In the genomic region with DNA sequence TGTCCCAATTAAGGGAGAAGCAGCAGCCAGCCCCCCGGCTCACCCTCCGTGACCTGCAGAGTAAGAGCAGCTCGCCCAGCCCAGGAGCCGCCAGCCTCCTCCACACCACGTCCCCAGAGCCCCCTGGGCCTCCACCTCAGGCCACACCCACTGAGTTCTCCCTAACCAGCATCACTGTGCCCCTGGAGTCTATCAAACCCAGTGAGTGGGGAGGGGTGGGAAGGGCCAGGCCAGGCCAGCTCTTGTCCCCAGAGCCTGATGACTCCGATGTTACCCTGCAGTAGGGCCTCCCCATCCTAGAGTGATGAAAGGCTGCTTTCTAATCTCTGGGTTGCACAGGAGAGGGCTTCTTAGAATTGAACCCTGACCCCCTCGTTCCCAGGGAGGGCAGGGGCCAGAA, we compare ENCODE assay signal across 24 mouse cellular contexts. TPM values are rescaled to one million over a fixed set of nuclear protein-coding genes. Genes with fewer than 3 reads are reported as not detected.
A peak's percentile ranks its signal among the peaks of the same experiment; 100 is the strongest.
DNase-seq lines count a peak whose midpoint lies in the region; ATAC-seq lines count a peak whose summit lies in the region.
"Had no signal": no experiment of that assay in that cellular context is flagged by ENCODE, and none has a peak within 500 bp of the region (broad histone marks: within the 10 kb centered on the region; RNA-seq: fewer than 3 reads in every experiment).

No protein-coding gene starts in this region.

- intact Hi-C loops in heart, postnatal 36 days (cut with DNase I) = no loop called here

- peaks cover 85% of the 10 kb centered on the region for H3K4me1 ChIP-seq in heart, embryonic 13.5 days
- peaks cover 53% of the 10 kb centered on the region for H3K4me1 ChIP-seq in kidney, embryonic 14.5 days (ENCODE audit: control insufficient read depth, insufficient read depth, low read length)
- H3K4me1 ChIP-seq in midbrain, embryonic 10.5 days = peaks cover 55% of the 10 kb centered on the region
- H3K4me1 ChIP-seq in midbrain, embryonic 15.5 days = no peaks in the 10 kb centered on the region
- H3K4me1 ChIP-seq in liver, embryonic 13.5 days (replicated peaks) = peaks cover 92% of the 10 kb centered on the region
- H3K4me1 ChIP-seq: forebrain, embryonic 13.5 days had no signal

- peak; percentile 21; the same call in 1 of the 2 replicates for ATAC-seq in heart, embryonic 13.5 days (ENCODE audit: extremely low read depth, insufficient number of reproducible peaks, low FRiP score, low TSS enrichment)
- peak; percentile 32; the same call in 1 of the 2 replicates for ATAC-seq in kidney, embryonic 14.5 days (ENCODE audit: low FRiP score, low TSS enrichment)
- no peak for ATAC-seq in midbrain, embryonic 15.5 days (replicated peaks)
- ATAC-seq in liver, embryonic 13.5 days (ENCODE audit: low read depth) = peak; percentile 25
- ATAC-seq: forebrain, embryonic 13.5 days; hindbrain, embryonic 16.5 days; lung, postnatal 0 days had no signal

- H3K36me3 ChIP-seq in heart, embryonic 13.5 days = peaks cover 79% of the 10 kb centered on the region
- H3K36me3 ChIP-seq in kidney, embryonic 14.5 days (ENCODE audit: control insufficient read depth, insufficient read depth, low read length) = peaks cover 52% of the 10 kb centered on the region
- peaks cover 77% of the 10 kb centered on the region for H3K36me3 ChIP-seq in midbrain, embryonic 10.5 days
- peaks cover 12% of the 10 kb centered on the region for H3K36me3 ChIP-seq in midbrain, embryonic 15.5 days (replicated peaks)
- H3K36me3 ChIP-seq in liver, embryonic 13.5 days = peaks cover 64% of the 10 kb centered on the region

- H3K4me3 ChIP-seq in heart, embryonic 13.5 days = no peak overlapping the region
- no peak overlapping the region for H3K4me3 ChIP-seq in kidney, embryonic 14.5 days (ENCODE audit: low read length)
- no peak overlapping the region for H3K4me3 ChIP-seq in midbrain, embryonic 10.5 days
- no peak overlapping the region for H3K4me3 ChIP-seq in midbrain, embryonic 15.5 days
- H3K4me3 ChIP-seq in liver, embryonic 13.5 days (replicated peaks) = no peak overlapping the region
- H3K4me3 ChIP-seq: erythroblast, embryonic 14.5 days; forebrain, embryonic 13.5 days; limb, embryonic 15.5 days; midbrain, embryonic 12.5 days; neural tube, embryonic 12.5 days had no signal

- H3K9me3 ChIP-seq in heart, embryonic 13.5 days = no peaks in the 10 kb centered on the region
- H3K9me3 ChIP-seq in kidney, embryonic 14.5 days (ENCODE audit: control insufficient read depth, low read length) = no peaks in the 10 kb centered on the region
- no peaks in the 10 kb centered on the region for H3K9me3 ChIP-seq in midbrain, embryonic 10.5 days (replicated peaks)
- no peaks in the 10 kb centered on the region for H3K9me3 ChIP-seq in midbrain, embryonic 15.5 days
- H3K9me3 ChIP-seq in liver, embryonic 13.5 days (replicated peaks) = no peaks in the 10 kb centered on the region
- H3K9me3 ChIP-seq: forebrain, embryonic 13.5 days; limb, embryonic 15.5 days; midbrain, embryonic 12.5 days; neural tube, embryonic 12.5 days had no signal

- peak overlapping the region; percentile 29 for H3K27ac ChIP-seq in heart, embryonic 13.5 days (replicated peaks)
- H3K27ac ChIP-seq in kidney, embryonic 14.5 days (ENCODE audit: low read depth, low read length) = no peak overlapping the region; the same call in 1 of the 2 replicates
- peak overlapping the region; percentile 42; the same call in 1 of the 2 replicates for H3K27ac ChIP-seq in midbrain, embryonic 10.5 days (replicated peaks)
- H3K27ac ChIP-seq in midbrain, embryonic 15.5 days = no peak overlapping the region
- peak overlapping the region; percentile 89 for H3K27ac ChIP-seq in liver, embryonic 13.5 days
- H3K27ac ChIP-seq: forebrain, embryonic 13.5 days; limb, embryonic 15.5 days; midbrain, embryonic 12.5 days; neural tube, embryonic 12.5 days had no signal

- peak overlapping the region; percentile 58 for H3K9ac ChIP-seq in heart, embryonic 13.5 days
- H3K9ac ChIP-seq in kidney, embryonic 14.5 days (ENCODE audit: low read depth, low read length) = peak overlapping the region; percentile 34; the same call in 1 of the 2 replicates
- H3K9ac ChIP-seq in midbrain, embryonic 15.5 days = no peak overlapping the region
- peak overlapping the region; percentile 31; the same call in 1 of the 2 replicates for H3K9ac ChIP-seq in liver, embryonic 13.5 days
- H3K9ac ChIP-seq: forebrain, embryonic 13.5 days; limb, embryonic 15.5 days; midbrain, embryonic 12.5 days; neural tube, embryonic 12.5 days had no signal

- H3K4me2 ChIP-seq in heart, embryonic 13.5 days = peak overlapping the region; percentile 11
- H3K4me2 ChIP-seq in kidney, embryonic 14.5 days (replicated peaks; ENCODE audit: low read depth, low read length) = no peak overlapping the region
- H3K4me2 ChIP-seq in midbrain, embryonic 15.5 days = no peak overlapping the region
- 0 out of 2 replicates have a peak overlapping the region, but pooled peaks have one; percentile 1 for H3K4me2 ChIP-seq in liver, embryonic 13.5 days
- H3K4me2 ChIP-seq: forebrain, embryonic 13.5 days; limb, embryonic 15.5 days; midbrain, embryonic 12.5 days; neural tube, embryonic 12.5 days had no signal

- 23% methylated on average over 7 of the region's 7 CpGs for WGBS in heart, embryonic 13.5 days
- WGBS in kidney, embryonic 14.5 days = 31% methylated on average over 7 of the region's 7 CpGs
- WGBS in midbrain, embryonic 10.5 days = 71% methylated on average over 7 of the region's 7 CpGs
- WGBS in midbrain, embryonic 15.5 days = 72% methylated on average over 7 of the region's 7 CpGs
- WGBS in liver, embryonic 13.5 days (ENCODE audit: insufficient replicate concordance) = 38% methylated on average over 7 of the region's 7 CpGs

- no peak for DNase-seq in heart, postnatal 36 days
- DNase-seq in kidney, postnatal 10 days = no peak
- no peak for DNase-seq in midbrain, embryonic 10.5 days (ENCODE audit: low spot score)
- no peak for DNase-seq in liver, embryonic 13.5 days
- no peak for DNase-seq in right cerebral cortex, adult 2 months (ENCODE audit: low spot score in 2 of 2)
- DNase-seq: adrenal gland, postnatal 36 days; cerebellum, adult 18-20 months; cerebellum, postnatal 36 days; gastrocnemius, postnatal 14 days; kidney, adult 2 months; layer of hippocampus, postnatal 36 days; thymus, postnatal 36 days had no signal

- no peaks in the 10 kb centered on the region for H3K27me3 ChIP-seq in heart, embryonic 13.5 days (replicated peaks)
- no peaks in the 10 kb centered on the region for H3K27me3 ChIP-seq in kidney, embryonic 14.5 days (ENCODE audit: control insufficient read depth, insufficient read depth, low read length)
- H3K27me3 ChIP-seq in midbrain, embryonic 10.5 days (ENCODE audit: low read depth, poor library complexity, severe bottlenecking) = no peaks in the 10 kb centered on the region; the same call in 1 of the 2 replicates
- no peaks in the 10 kb centered on the region for H3K27me3 ChIP-seq in midbrain, embryonic 15.5 days (replicated peaks)
- no peaks in the 10 kb centered on the region for H3K27me3 ChIP-seq in liver, embryonic 13.5 days
- H3K27me3 ChIP-seq: CH12.LX; forebrain, embryonic 13.5 days; limb, embryonic 15.5 days; midbrain, embryonic 12.5 days; neural tube, embryonic 12.5 days had no signal

RNA-seq across cellular contexts. Expression of a gene that starts 7.0 kb away (rescaled TPM):
- polyA plus RNA-seq in heart, embryonic 13.5 days (2015; fragmentation: Nextera tagmentation; extraction: Ambion mirVana) = 0.20 and 0.31 TPM in 2 replicates
- total RNA-seq in heart, postnatal 36 days (2021) = not detected
- 0.19 and 0.59 TPM in 2 replicates for polyA plus RNA-seq in kidney, embryonic 14.5 days (2014; fragmentation: Nextera tagmentation; extraction: Ambion mirVana)
- polyA plus RNA-seq in midbrain, embryonic 10.5 days (2016; fragmentation: Nextera tagmentation; extraction: Ambion mirVana) = 0.12 TPM in 1 of 2 replicates, not detected in the other
- polyA plus RNA-seq in midbrain, embryonic 15.5 days (2015; fragmentation: Nextera tagmentation; extraction: Ambion mirVana) = not detected in 2 replicates
- 0.15 and 0.16 TPM in 2 replicates for polyA plus RNA-seq in liver, embryonic 13.5 days (2015; fragmentation: Nextera tagmentation; extraction: Ambion mirVana)
- total RNA-seq: adrenal gland, postnatal 36 days; gastrocnemius, postnatal 14 days had no signal
- polyA plus RNA-seq: hindbrain, embryonic 16.5 days; kidney, adult 2 months; testis, adult 2 months had no signal

RNA-seq across cellular contexts. Expression of a gene that starts 7.1 kb away (rescaled TPM):
- polyA plus RNA-seq in heart, embryonic 13.5 days (2015; fragmentation: Nextera tagmentation; extraction: Ambion mirVana) = 18.8 and 19.5 TPM in 2 replicates
- total RNA-seq in heart, postnatal 36 days (2021) = 1 to 10 TPM; 5.8 to 6.5 TPM
- polyA plus RNA-seq in kidney, embryonic 14.5 days (2014; fragmentation: Nextera tagmentation; extraction: Ambion mirVana) = 32.7 and 38.5 TPM in 2 replicates
- polyA plus RNA-seq in midbrain, embryonic 10.5 days (2016; fragmentation: Nextera tagmentation; extraction: Ambion mirVana) = 16.5 and 18.7 TPM in 2 replicates
- 3.6 and 4.2 TPM in 2 replicates for polyA plus RNA-seq in midbrain, embryonic 15.5 days (2015; fragmentation: Nextera tagmentation; extraction: Ambion mirVana)
- 17.7 and 22.2 TPM in 2 replicates for polyA plus RNA-seq in liver, embryonic 13.5 days (2015; fragmentation: Nextera tagmentation; extraction: Ambion mirVana)

RNA-seq across cellular contexts. Expression of a gene that starts 15.4 kb away (rescaled TPM):
- polyA plus RNA-seq in heart, embryonic 13.5 days (2015; fragmentation: Nextera tagmentation; extraction: Ambion mirVana) = 44.3 and 46.2 TPM in 2 replicates
- 10 to 100 TPM; 40.3 to 43.2 TPM for total RNA-seq in heart, postnatal 36 days (2021)
- 33.9 and 44.8 TPM in 2 replicates for polyA plus RNA-seq in kidney, embryonic 14.5 days (2014; fragmentation: Nextera tagmentation; extraction: Ambion mirVana)
- polyA plus RNA-seq in midbrain, embryonic 10.5 days (2016; fragmentation: Nextera tagmentation; extraction: Ambion mirVana) = 47.1 and 52.8 TPM in 2 replicates
- 50.7 and 50.8 TPM in 2 replicates for polyA plus RNA-seq in midbrain, embryonic 15.5 days (2015; fragmentation: Nextera tagmentation; extraction: Ambion mirVana)
- 20.7 and 23.7 TPM in 2 replicates for polyA plus RNA-seq in liver, embryonic 13.5 days (2015; fragmentation: Nextera tagmentation; extraction: Ambion mirVana)

RNA-seq across cellular contexts. Expression of a gene that starts 21.3 kb away (rescaled TPM):
- 20.2 and 21.2 TPM in 2 replicates for polyA plus RNA-seq in heart, embryonic 13.5 days (2015; fragmentation: Nextera tagmentation; extraction: Ambion mirVana)
- under 1 TPM; 0.60 to 0.78 TPM for total RNA-seq in heart, postnatal 36 days (2021)
- 20.5 and 25.8 TPM in 2 replicates for polyA plus RNA-seq in kidney, embryonic 14.5 days (2014; fragmentation: Nextera tagmentation; extraction: Ambion mirVana)
- polyA plus RNA-seq in midbrain, embryonic 10.5 days (2016; fragmentation: Nextera tagmentation; extraction: Ambion mirVana) = 27.3 and 29.8 TPM in 2 replicates
- 112 and 125 TPM in 2 replicates for polyA plus RNA-seq in midbrain, embryonic 15.5 days (2015; fragmentation: Nextera tagmentation; extraction: Ambion mirVana)
- 6.9 and 7.4 TPM in 2 replicates for polyA plus RNA-seq in liver, embryonic 13.5 days (2015; fragmentation: Nextera tagmentation; extraction: Ambion mirVana)

RNA-seq across cellular contexts. Expression of a gene that starts 34.1 kb away (rescaled TPM):
- polyA plus RNA-seq in heart, embryonic 13.5 days (2015; fragmentation: Nextera tagmentation; extraction: Ambion mirVana) = 798 and 814 TPM in 2 replicates
- total RNA-seq in heart, postnatal 36 days (2021) = 100 to 1,000 TPM; 180 to 208 TPM
- polyA plus RNA-seq in kidney, embryonic 14.5 days (2014; fragmentation: Nextera tagmentation; extraction: Ambion mirVana) = 584 and 814 TPM in 2 replicates
- 341 and 392 TPM in 2 replicates for polyA plus RNA-seq in midbrain, embryonic 10.5 days (2016; fragmentation: Nextera tagmentation; extraction: Ambion mirVana)
- polyA plus RNA-seq in midbrain, embryonic 15.5 days (2015; fragmentation: Nextera tagmentation; extraction: Ambion mirVana) = 80.4 and 93.5 TPM in 2 replicates
- 683 and 710 TPM in 2 replicates for polyA plus RNA-seq in liver, embryonic 13.5 days (2015; fragmentation: Nextera tagmentation; extraction: Ambion mirVana)

Comparison
In these comparisons a context has a peak if more than half of its experiments do, and no peak if none do; other contexts are left out.
1. H3K27ac ChIP-seq: peak in heart, embryonic 13.5 days (single experiment), midbrain, embryonic 10.5 days (single experiment) and liver, embryonic 13.5 days (single experiment); none in kidney, embryonic 14.5 days (single experiment) and midbrain, embryonic 15.5 days (single experiment).
2. H3K4me2 ChIP-seq: peak in heart, embryonic 13.5 days (single experiment) and liver, embryonic 13.5 days (single experiment); none in kidney, embryonic 14.5 days (single experiment) and midbrain, embryonic 15.5 days (single experiment).